ENCODE assay signal across 8 mouse cellular contexts in the genomic region with DNA sequence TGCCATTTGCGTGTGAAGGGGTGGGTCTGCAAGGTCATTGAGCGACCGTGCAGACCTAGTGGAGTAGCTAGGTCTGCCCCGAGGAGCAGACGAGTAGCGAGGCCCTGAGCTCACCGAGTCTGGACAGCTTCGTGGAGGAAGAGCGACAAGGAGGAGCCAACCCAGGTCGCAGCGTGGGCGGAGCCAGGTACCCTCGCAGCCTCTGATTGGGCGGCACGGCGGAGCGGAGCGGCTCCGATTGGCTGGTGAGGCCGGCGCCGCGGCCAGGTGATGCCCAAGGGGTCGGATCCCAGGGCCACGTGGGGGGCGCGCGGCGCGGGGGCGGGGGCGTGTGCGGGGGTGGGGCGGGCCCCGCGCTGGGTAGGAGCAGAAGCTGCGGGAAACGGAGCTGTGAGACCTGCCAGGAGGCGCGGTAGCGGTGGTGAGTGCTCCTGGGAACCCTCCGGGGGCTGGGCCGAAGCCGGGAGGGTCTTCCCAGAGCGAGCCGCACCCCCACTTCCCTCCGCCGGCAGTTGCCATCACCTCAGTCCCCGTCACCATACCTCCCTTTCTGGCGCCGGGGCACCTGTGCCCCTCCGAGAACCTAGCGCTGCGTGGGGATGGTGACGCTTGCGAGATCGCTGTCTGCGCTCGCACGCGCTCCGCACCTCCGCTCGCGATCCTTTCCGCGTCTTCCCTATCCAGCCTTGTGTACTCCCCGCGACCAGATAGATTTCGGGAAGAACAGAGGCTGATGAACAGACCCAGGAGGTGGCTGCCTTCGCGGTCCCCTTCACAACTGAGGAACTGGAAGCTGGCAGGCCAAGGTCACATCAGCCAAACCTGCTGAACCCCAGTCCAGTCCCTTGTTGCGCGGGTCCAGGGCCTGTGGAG. TPM values are rescaled to one million over a fixed set of nuclear protein-coding genes. Genes with fewer than 3 reads are reported as not detected.
DNase-seq lines count a peak whose midpoint lies in the region; ATAC-seq lines count a peak whose summit lies in the region.

Gene Sh2d5 (plus strand): TSS at position 316 of the 873 bp plus-strand sequence.
Gene Kif17 (plus strand): TSS at position 348 of the 873 bp plus-strand sequence.

- no peak within 1 kb of the TSS for H3K27ac ChIP-seq in forebrain, embryonic 16.5 days (ENCODE audit: low read length)
- no peak within 1 kb of the TSS for H3K27ac ChIP-seq in lung, embryonic 16.5 days (ENCODE audit: low read length)

- no peaks in the 10 kb centered on the region for H3K27me3 ChIP-seq in forebrain, embryonic 16.5 days (replicated peaks; ENCODE audit: control insufficient read depth, insufficient read depth, low read length)
- peaks cover 12% of the 10 kb centered on the region for H3K27me3 ChIP-seq in lung, embryonic 16.5 days (ENCODE audit: control insufficient read depth, insufficient read depth, low read depth, low read length)

- ATAC-seq in forebrain, embryonic 16.5 days, result peak; percentile 92
- peak; percentile 74 to 81 for ATAC-seq in hematopoietic stem cell, adult 5-6 weeks (replicated peaks in 1 of 2; ENCODE audit: insufficient read depth in 1 of 2, low FRiP score in 2 of 2, low TSS enrichment in 1 of 2, low read depth in 1 of 2, poor library complexity in 2 of 2, severe bottlenecking in 2 of 2)
- peak; percentile 84 for ATAC-seq in lung, embryonic 16.5 days (ENCODE audit: low read depth)

- peak within 1 kb of the TSS; percentile 68 for H3K9ac ChIP-seq in forebrain, embryonic 16.5 days (replicated peaks; ENCODE audit: low read depth, low read length)
- H3K9ac ChIP-seq in lung, embryonic 16.5 days (ENCODE audit: low read length), result peak within 1 kb of the TSS; percentile 21

- H3K9me3 ChIP-seq in forebrain, embryonic 16.5 days (ENCODE audit: control insufficient read depth, low read length), result no peaks in the 10 kb centered on the region
- no peaks in the 10 kb centered on the region for H3K9me3 ChIP-seq in lung, embryonic 16.5 days (ENCODE audit: control insufficient read depth, low read length)

- H3K4me1 ChIP-seq in forebrain, embryonic 16.5 days (replicated peaks; ENCODE audit: control insufficient read depth, insufficient read depth, low read length), result peaks cover 29% of the 10 kb centered on the region
- peaks cover 22% of the 10 kb centered on the region for H3K4me1 ChIP-seq in lung, embryonic 16.5 days (replicated peaks; ENCODE audit: control insufficient read depth, insufficient read depth, low read length)

- peaks cover under 1% of the 10 kb centered on the region; the same call in 1 of the 2 replicates for H3K36me3 ChIP-seq in forebrain, embryonic 16.5 days (ENCODE audit: control insufficient read depth, insufficient read depth)
- peaks cover 15% of the 10 kb centered on the region for H3K36me3 ChIP-seq in lung, embryonic 16.5 days (ENCODE audit: control insufficient read depth, insufficient read depth, low read length)

- peak within 1 kb of the TSS; percentile 92 for H3K4me2 ChIP-seq in forebrain, embryonic 16.5 days (ENCODE audit: low read length)
- peak within 1 kb of the TSS; percentile 99 for H3K4me2 ChIP-seq in lung, embryonic 16.5 days (ENCODE audit: low read depth, low read length)

- DNase-seq in MN1 (ENCODE audit: low spot score), result peak; percentile 94
- DNase-seq in cerebellum, adult 18-20 months, result peak; percentile 97
- peak; percentile 80 to 89 for DNase-seq in layer of hippocampus, postnatal 10 days (ENCODE audit: low spot score in 2 of 2)
- peak; percentile 85 for DNase-seq in retina, embryonic 14.5 days (ENCODE audit: low spot score)
- DNase-seq in thymus, postnatal 25 days, result peak; percentile 90

- H3K4me3 ChIP-seq in forebrain, embryonic 16.5 days (replicated peaks; ENCODE audit: low read length), result peak within 1 kb of the TSS; percentile 63
- H3K4me3 ChIP-seq in lung, embryonic 16.5 days (ENCODE audit: low read length), result peak within 1 kb of the TSS; percentile 53

- under 1% methylated on average over 56 of the region's 74 CpGs for WGBS in forebrain, embryonic 16.5 days
- WGBS in lung, embryonic 16.5 days, result 1% methylated on average over 51 of the region's 74 CpGs

RNA-seq across cellular contexts. Expression of gene Sh2d5, which starts in this region (rescaled TPM):
- 6.1 and 9.8 TPM in 2 replicates for polyA plus RNA-seq in forebrain, embryonic 16.5 days (2015; fragmentation: Nextera tagmentation; extraction: Ambion mirVana)
- 41.4 and 48.7 TPM in 2 replicates for total RNA-seq in hematopoietic stem cell, adult 5-6 weeks (2017)
- 10 to 100 TPM; 19.1 to 21.5 TPM for total RNA-seq in layer of hippocampus, postnatal 10 days (2021)
- polyA plus RNA-seq in lung, embryonic 16.5 days (2015; fragmentation: Nextera tagmentation; extraction: Ambion mirVana), result 0.20 and 0.25 TPM in 2 replicates

RNA-seq across cellular contexts. Expression of gene Kif17, which starts in this region (rescaled TPM):
- 0.98 and 2.2 TPM in 2 replicates for polyA plus RNA-seq in forebrain, embryonic 16.5 days (2015; fragmentation: Nextera tagmentation; extraction: Ambion mirVana)
- total RNA-seq in hematopoietic stem cell, adult 5-6 weeks (2017), result 8.0 and 9.4 TPM in 2 replicates
- 10 to 100 TPM; 12.5 to 12.7 TPM for total RNA-seq in layer of hippocampus, postnatal 10 days (2021)
- 2.9 and 3.0 TPM in 2 replicates for polyA plus RNA-seq in lung, embryonic 16.5 days (2015; fragmentation: Nextera tagmentation; extraction: Ambion mirVana)
